Mouse (Mus musculus) erythroblast, embryonic 14.5 days (primary cell): ENCODE measurements around the gene Safb2. TPM values are rescaled to one million over a fixed set of nuclear protein-coding genes. Genes with fewer than 3 reads are reported as not detected.

Experiments
- H3K27me3 ChIP-seq: 2 replicates; pipeline ENCODE4 v1.6.1; 2012; ENCODE audit warnings: inconsistent platforms; ENCODE audit not compliant: control insufficient read depth
- H3K36me3 ChIP-seq: 2 replicates; pipeline ENCODE4 v1.6.1; 2012; ENCODE audit warnings: mild to moderate bottlenecking, inconsistent platforms; ENCODE audit not compliant: control insufficient read depth
- H3K4me1 ChIP-seq: 2 replicates; pipeline ENCODE4 v1.6.1; 2012; ENCODE audit warnings: inconsistent platforms; ENCODE audit not compliant: control insufficient read depth
- H3K4me3 ChIP-seq: replicated peaks from 2 replicates; pipeline ENCODE3; 2012; ENCODE audit warnings: moderate library complexity, mild to moderate bottlenecking, inconsistent platforms
- H3K9me3 ChIP-seq: 2 replicates; pipeline ENCODE4 v1.6.1; 2012; ENCODE audit warnings: low read length, inconsistent platforms, mixed read lengths; ENCODE audit not compliant: control insufficient read depth
- GATA1 ChIP-seq: IDR thresholded peaks from 2 replicates; pipeline ENCODE4 v1.6.1; 2012; ENCODE audit warnings: low read length, inconsistent platforms, mixed read lengths
- TAL1 ChIP-seq: IDR thresholded peaks from 3 replicates; pipeline ENCODE4 v1.6.1; 2012; ENCODE audit warnings: low read length, inconsistent platforms, mixed read lengths
- polyA plus RNA-seq: library from polyadenylated mRNA; stranded (reverse); fragments of >175 nt; gene quantifications from 2 replicates; pipeline ENCODE4 v1.2.3, GENCODE M21; 2012

The Safb2 gene
- polyA plus RNA-seq, 1 experiment, result 27.6 TPM

DNA sequence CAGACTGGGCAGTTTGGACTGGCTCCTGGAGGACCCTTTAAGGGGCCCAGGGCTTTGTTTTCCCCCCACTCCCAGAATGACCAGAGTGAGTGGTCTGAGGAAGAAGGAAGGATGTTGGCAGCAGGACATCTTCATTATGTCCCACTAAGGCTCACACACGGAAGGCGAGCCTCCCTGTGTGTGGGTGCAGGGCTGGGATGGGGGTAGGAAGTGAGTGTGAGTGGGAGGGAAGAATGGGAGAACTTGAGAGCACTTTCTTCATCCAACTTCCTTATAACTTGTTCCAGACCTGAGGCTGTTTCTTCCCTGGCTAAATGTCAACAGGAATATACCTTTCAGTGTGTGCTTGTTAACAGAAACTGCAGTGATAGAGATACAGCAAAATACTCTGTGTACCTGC lies 26.9 kb upstream of the Safb2 start:
- TF ChIP-seq TAL1 (no peak), GATA1 (no peak)
- Histone ChIP-seq H3K36me3 (peaks cover 53% of the 10 kb centered on the region), H3K4me3 (peak overlapping the region; percentile 50), H3K9me3 (no peaks in the 10 kb centered on the region), H3K27me3 (no peaks in the 10 kb centered on the region), H3K4me1 (peaks cover 82% of the 10 kb centered on the region)

DNA sequence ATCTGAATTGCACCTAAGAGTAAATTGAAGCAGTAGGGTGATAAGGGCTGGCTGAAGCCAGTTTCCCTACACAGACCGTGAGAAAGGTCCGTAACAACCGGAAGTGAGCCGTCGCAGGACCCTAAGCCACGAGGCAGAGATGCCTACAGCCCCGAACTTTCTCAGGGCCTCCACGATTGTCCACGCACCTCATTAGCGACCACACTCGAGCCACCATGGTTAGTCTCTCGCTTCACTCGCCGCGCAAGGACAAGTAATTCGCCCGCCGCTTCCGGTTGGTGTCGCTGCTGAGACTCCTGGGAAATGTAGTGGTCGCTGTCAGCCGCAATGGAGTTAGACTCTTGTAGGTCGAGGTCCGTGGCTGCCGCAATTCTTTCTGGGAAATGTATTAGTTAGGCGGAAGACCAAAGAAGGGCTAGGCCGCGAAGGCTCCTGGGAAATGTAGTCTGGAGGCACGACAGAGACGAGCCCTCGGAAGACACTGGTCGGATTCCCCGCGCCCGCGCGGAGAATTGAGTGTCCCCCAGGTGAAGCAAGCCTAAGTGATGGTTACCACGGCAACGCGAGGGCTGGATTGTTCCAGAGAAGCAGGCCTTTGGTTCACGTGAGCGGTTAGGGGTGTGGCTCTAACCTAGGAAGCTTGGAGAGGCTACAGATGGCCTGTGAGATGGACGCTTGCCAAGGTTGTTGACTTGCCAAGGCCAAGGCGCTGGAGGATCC lies 25.2 kb upstream of the Safb2 start, which contains the start of gene 2410015M20Rik:
Gene 2410015M20Rik (minus strand): TSS at position 320 of the 720 bp plus-strand sequence.
- Histone ChIP-seq H3K36me3 (peaks cover 53% of the 10 kb centered on the region), H3K9me3 (no peaks in the 10 kb centered on the region), H3K27me3 (no peaks in the 10 kb centered on the region), H3K4me1 (peaks cover 66% of the 10 kb centered on the region), H3K4me3 (peak within 1 kb of the TSS; percentile 80)
- TF ChIP-seq TAL1 (no peak), GATA1 (no peak)

DNA sequence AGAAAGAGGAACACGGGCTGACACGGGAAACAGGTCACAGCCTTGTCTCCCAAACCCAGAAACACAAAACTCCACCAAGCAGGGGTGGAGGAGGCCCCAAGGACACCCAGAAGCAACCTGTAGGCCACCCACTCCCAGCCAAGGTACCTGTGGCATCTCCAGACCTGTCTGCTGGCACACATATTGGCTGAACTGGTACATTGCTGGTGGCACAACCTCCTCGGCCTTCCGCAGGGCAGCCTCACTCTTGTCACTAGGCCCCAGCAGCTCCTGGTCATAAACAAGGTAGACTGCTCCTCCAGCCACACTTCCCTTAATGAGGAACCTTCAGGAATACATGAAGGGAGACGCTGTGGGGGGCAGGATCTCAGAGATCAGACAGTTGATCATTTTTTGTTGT lies 24.3 kb upstream of the Safb2 start:
- Histone ChIP-seq H3K4me3 (peak overlapping the region; percentile 80), H3K9me3 (no peaks in the 10 kb centered on the region), H3K36me3 (peaks cover 54% of the 10 kb centered on the region), H3K27me3 (no peaks in the 10 kb centered on the region), H3K4me1 (peaks cover 57% of the 10 kb centered on the region)
- TF ChIP-seq TAL1 (no peak), GATA1 (no peak)

DNA sequence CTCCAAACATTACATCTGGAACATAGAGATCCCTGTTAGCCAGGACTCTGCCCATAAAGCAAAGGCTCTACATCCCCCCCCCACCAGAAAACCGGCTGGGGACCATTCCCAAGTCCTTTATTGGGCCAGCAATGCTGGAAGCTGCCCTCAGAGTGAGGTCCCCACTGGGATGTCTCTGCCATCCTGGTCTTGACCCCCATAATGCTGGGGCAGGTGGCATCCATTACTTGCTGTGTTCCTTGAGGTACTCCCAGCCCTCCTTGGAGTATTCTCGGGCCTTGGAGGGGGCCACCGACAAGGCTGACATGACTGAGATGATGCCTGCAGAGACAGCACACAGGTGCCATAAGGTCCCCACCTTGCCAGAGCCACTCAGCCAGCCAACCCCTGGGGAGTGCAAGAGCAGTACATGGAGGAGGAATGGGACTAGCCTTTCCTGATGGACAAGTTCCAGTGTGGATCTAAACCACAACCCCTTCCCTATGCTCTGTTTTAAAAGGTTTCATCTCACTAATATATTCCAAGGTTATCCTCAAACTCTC lies 23.2 kb upstream of the Safb2 start:
- TF ChIP-seq GATA1, result no peak
- no peak for TF ChIP-seq TAL1
- peaks cover 48% of the 10 kb centered on the region for H3K4me1 ChIP-seq
- H3K9me3 ChIP-seq, result no peaks in the 10 kb centered on the region
- no peak overlapping the region for H3K4me3 ChIP-seq
- no peaks in the 10 kb centered on the region for H3K27me3 ChIP-seq
- H3K36me3 ChIP-seq, result peaks cover 65% of the 10 kb centered on the region

DNA sequence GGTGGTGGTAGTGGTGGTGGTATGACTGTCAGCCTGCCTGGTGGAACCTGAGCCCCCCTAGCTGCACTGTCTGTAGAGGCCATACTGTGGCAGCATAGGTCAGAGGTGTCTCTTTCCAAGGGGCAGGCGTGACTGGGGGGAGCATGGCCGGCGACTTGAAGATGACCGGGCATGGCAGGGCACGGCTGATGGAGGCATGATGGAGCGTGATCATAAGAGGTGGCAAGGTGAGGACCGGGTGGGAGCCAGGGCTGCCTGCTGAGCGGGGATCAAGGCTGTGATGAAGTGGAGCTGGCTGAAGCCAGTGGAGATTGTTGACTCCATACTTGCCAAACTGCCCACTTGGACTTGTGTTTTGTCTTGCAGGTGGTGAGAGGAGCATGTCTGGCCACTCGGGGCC lies 21.0 kb upstream of the Safb2 start:
- H3K36me3 ChIP-seq, result peaks cover 84% of the 10 kb centered on the region
- TF ChIP-seq TAL1, result no peak
- TF ChIP-seq GATA1, result no peak
- H3K9me3 ChIP-seq, result no peaks in the 10 kb centered on the region
- peaks cover 26% of the 10 kb centered on the region for H3K4me1 ChIP-seq
- no peaks in the 10 kb centered on the region for H3K27me3 ChIP-seq
- H3K4me3 ChIP-seq, result no peak overlapping the region

DNA sequence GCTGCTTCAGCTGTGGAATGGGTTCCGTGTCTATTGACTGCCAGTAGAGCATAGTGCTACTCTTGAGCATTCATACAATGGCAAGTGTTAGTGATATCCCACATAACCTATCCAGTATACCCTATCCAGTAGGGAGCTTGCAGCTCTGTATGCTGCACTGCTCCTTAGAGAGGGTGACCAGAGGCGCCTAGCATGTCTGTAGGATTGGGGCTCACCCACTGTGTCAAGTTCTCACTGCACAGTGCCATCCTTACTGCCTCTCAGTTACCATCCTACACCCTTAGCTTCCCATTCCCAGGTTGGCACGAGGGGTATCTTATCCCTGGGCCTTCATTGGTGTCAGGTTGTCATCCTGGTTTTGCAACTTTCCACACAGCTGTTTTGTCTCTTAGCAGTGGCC lies 20.0 kb upstream of the Safb2 start:
- Histone ChIP-seq H3K4me1 (peaks cover 19% of the 10 kb centered on the region), H3K9me3 (no peaks in the 10 kb centered on the region), H3K27me3 (no peaks in the 10 kb centered on the region), H3K4me3 (no peak overlapping the region), H3K36me3 (peaks cover 94% of the 10 kb centered on the region)
- no peak for TF ChIP-seq TAL1
- no peak for TF ChIP-seq GATA1

DNA sequence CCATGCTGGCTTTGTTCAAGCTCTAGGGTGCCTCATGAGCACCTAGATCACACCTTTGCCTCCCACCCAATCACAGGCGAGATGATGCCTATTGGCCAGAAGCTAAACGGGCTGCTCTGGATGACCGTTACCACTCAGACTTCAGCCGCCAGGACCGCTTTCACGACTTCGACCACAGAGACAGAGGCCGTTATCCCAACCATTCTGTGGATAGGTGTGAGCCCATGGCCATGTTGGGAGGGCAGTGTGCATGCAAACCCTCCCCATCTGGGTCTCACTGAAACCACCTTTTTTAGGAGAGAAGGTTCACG lies 19.6 kb upstream of the Safb2 start:
- H3K9me3 ChIP-seq, result no peaks in the 10 kb centered on the region
- no peaks in the 10 kb centered on the region for H3K27me3 ChIP-seq
- H3K4me3 ChIP-seq, result no peak overlapping the region
- peaks cover 98% of the 10 kb centered on the region for H3K36me3 ChIP-seq
- peaks cover 15% of the 10 kb centered on the region for H3K4me1 ChIP-seq
- TF ChIP-seq TAL1, result no peak
- TF ChIP-seq GATA1, result no peak

DNA sequence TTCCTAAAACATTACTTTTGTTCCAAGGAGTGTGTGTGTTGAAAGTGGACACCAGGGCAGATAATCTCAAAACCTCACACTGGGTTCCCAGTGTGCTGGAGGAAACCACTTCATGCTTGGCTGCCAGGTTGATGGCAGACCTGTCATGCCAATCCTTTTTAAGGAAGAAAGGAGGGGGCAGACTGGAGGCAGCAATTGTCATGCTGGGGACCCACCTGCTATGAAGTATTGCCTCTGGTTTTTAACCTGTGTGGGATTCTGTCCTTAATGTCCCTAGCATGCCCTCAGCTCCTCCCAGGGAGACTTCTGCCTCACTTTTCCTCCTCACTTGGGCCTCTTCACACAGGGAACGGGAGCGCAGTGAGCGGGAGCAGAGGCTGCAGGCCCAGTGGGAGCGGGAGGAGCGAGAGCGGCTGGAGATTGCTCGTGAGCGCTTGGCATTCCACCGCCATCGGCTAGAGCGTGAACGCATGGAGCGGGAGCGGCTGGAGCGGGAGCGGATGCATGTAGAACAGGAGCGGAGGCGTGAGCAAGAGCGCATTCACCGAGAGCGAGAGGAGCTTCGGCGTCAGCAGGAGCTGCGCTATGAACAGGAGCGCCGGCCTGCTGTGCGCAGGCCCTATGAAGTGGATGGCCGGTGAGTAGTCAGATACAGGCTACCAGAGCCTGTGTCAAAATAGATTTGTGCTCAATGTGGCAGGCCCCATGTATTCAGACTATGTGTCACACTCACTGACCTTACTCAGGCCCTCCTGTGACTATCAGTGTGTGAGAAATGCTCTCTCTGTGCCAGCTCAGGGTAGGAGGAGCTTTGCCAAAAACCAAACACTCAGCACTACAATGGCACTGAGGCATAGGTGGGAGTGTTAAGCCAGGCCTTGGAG lies 19.0 kb upstream of the Safb2 start:
- TF ChIP-seq GATA1, result no peak
- no peak for TF ChIP-seq TAL1
- Histone ChIP-seq H3K36me3 (peaks cover 97% of the 10 kb centered on the region), H3K4me1 (peaks cover 10% of the 10 kb centered on the region), H3K4me3 (no peak overlapping the region), H3K27me3 (no peaks in the 10 kb centered on the region), H3K9me3 (no peaks in the 10 kb centered on the region)

DNA sequence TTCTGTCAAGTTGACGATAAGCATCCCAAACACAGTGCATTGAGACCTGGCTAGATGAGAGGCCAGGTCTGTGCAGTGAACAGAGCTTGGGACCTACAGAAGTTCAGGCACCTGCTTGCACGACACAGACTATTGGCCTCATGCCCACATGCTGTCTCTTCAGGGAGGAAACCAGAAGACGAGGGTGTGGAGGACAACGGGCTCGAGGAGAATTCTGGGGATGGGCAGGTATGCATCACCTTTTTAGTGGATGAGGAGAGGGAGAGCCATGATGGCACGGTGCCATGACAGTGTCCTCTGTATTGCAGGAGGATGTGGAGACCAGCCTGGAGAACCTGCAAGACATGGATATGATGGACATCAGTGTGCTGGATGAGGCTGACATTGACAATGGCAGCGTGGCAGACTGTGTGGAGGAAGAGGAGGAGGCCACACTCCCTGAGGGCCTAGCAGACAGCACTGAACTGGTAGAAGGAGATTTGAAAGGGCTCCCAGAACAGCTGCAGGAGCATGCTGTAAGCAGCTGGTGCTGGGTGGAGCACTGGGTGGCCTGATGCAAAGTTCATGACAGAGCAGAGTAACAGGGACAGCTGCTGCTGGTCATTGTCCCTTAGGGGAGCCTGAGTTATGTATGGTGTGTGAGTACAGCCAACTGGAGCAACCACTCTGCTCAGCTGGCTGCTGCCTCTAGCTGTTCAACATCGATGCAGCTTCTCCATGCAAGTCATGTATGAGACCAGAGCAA lies 9.3 kb upstream of the Safb2 start:
- TF ChIP-seq GATA1, result no peak
- TF ChIP-seq TAL1, result no peak
- Histone ChIP-seq H3K36me3 (peaks cover 97% of the 10 kb centered on the region), H3K27me3 (no peaks in the 10 kb centered on the region), H3K9me3 (no peaks in the 10 kb centered on the region), H3K4me3 (no peak overlapping the region), H3K4me1 (peaks cover 20% of the 10 kb centered on the region)
